Comparison of ENCODE assay signal across 9 mouse cellular contexts in the genomic region with DNA sequence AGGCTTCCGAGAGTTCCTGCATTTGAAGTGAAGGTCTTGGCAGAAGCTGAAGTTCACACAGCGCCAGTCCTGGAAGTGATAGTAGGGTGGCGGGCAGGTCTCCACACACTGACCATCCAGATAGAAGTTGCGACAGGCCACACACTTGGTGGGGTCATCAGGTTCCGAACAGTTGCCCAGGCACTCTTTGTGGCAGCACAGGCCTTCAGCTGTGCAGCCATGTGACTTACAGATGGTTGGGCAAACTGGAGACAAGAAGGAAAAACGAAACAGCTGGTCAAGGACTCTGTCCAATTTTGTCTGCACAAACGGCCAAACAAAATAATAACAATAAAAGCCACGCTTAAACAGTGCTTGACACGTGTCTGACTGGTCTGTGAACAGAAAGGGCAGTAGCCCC.
A peak's percentile ranks its signal among the peaks of the same experiment; 100 is the strongest.
DNase-seq lines count a peak whose midpoint lies in the region; ATAC-seq lines count a peak whose summit lies in the region.
"Had no signal": no experiment of that assay in that cellular context is flagged by ENCODE, and none has a peak within 500 bp of the region (broad histone marks: within the 10 kb centered on the region; RNA-seq: fewer than 3 reads in every experiment).

No protein-coding gene starts in this region.

- intact Hi-C loops in heart, postnatal 36 days (cut with DNase I), result no loop called here

- DNase-seq in cerebellum, adult 11-12 months, result peak; percentile 27
- no peak for DNase-seq in cerebellum, adult 8-10 months
- peak; percentile 41 for DNase-seq in ovary, postnatal 36 days (ENCODE audit: low spot score)
- no peak for DNase-seq in ovary, postnatal 14 days (ENCODE audit: low spot score)
- peak; percentile 44 to 63 for DNase-seq in heart, postnatal 36 days
- DNase-seq in urinary bladder, postnatal 14 days (ENCODE audit: low spot score), result no peak

- ATAC-seq in megakaryocyte-erythroid progenitor cell, adult 5-6 weeks (replicated peaks; ENCODE audit: low FRiP score, low TSS enrichment, poor library complexity, severe bottlenecking), result no peak
- no peak for ATAC-seq in CD4-positive, CD25-positive, alpha-beta regulatory T cell, adult 4 months
- ATAC-seq: forebrain, embryonic 14.5 days had no signal

Comparison
In these comparisons a context has a peak if more than half of its experiments do, and no peak if none do; other contexts are left out.
1. DNase-seq: peak in cerebellum, adult 11-12 months (single experiment), ovary, postnatal 36 days (single experiment) and heart, postnatal 36 days (2 of 2); none in cerebellum, adult 8-10 months (single experiment), ovary, postnatal 14 days (single experiment) and urinary bladder, postnatal 14 days (single experiment).